Mouse (Mus musculus): ENCODE data around the gene Bik.
A peak's percentile ranks its signal among the peaks of the same experiment; 100 is the strongest.

Bik gene

GRCm38 (mm10) chr15:83546029-83546428 lies 19.4 kb downstream of the Bik start:
- no peak for DNase-seq (ENCODE audit: low spot score in 2 of 2)

GRCm38 (mm10) chr15:83547144-83547543 lies 20.5 kb downstream of the Bik start:
- no peak for DNase-seq (ENCODE audit: low spot score in 2 of 2)

GRCm38 (mm10) chr15:83550137-83550536 lies 23.5 kb downstream of the Bik start:
- DNase-seq (ENCODE audit: low spot score in 2 of 2), result no peak

- no peak for DNase-seq (ENCODE audit: low spot score in 2 of 2)
Measured at GRCm38 (mm10) chr15:83553831-83554230, 27.2 kb downstream of the Bik start.

- peak; percentile 79 to 82 for DNase-seq (ENCODE audit: low spot score in 2 of 2)
Measured at GRCm38 (mm10) chr15:83555161-83555974, 28.7 kb downstream of the Bik start.

GRCm38 (mm10) chr15:83560941-83561477 lies 34.3 kb downstream of the Bik start:
- DNase-seq (ENCODE audit: low spot score in 2 of 2), result no peak

- peak; percentile 52 to 66 for DNase-seq (ENCODE audit: low spot score in 2 of 2)
Measured at GRCm38 (mm10) chr15:83562626-83563270, 36.1 kb downstream of the Bik start.

- DNase-seq (ENCODE audit: low spot score in 2 of 2), result peak; percentile 76 to 79
Measured at GRCm38 (mm10) chr15:83563327-83563856, 36.7 kb downstream of the Bik start, which contains the start of the genes Tspo and Mcat. Gene Tspo (plus strand): TSS chr15:83563592. Gene Mcat (minus strand): TSS chr15:83563787.

GRCm38 (mm10) chr15:83563857-83564651 lies 37.4 kb downstream of the Bik start:
- DNase-seq (ENCODE audit: low spot score in 2 of 2), result peak; percentile 39 to 47

- peak; percentile 29 to 47 for DNase-seq (ENCODE audit: low spot score in 2 of 2)
Measured at GRCm38 (mm10) chr15:83565434-83565833, 38.8 kb downstream of the Bik start.

GRCm38 (mm10) chr15:83566006-83566405 lies 39.3 kb downstream of the Bik start:
- DNase-seq (ENCODE audit: low spot score in 2 of 2), result no peak

GRCm38 (mm10) chr15:83567728-83568127 lies 41.1 kb downstream of the Bik start:
- DNase-seq (ENCODE audit: low spot score in 2 of 2), result no peak

- DNase-seq (ENCODE audit: low spot score in 2 of 2), result no peak
Measured at GRCm38 (mm10) chr15:83568544-83568943, 41.9 kb downstream of the Bik start.

GRCm38 (mm10) chr15:83569682-83570081 lies 43.0 kb downstream of the Bik start:
- DNase-seq (ENCODE audit: low spot score in 2 of 2), result no peak

GRCm38 (mm10) chr15:83570641-83571040 lies 44.0 kb downstream of the Bik start:
- no peak for DNase-seq (ENCODE audit: low spot score in 2 of 2)

GRCm38 (mm10) chr15:83571636-83572035 lies 45.0 kb downstream of the Bik start:
- DNase-seq (ENCODE audit: low spot score in 2 of 2), result no peak

GRCm38 (mm10) chr15:83572132-83572531 lies 45.5 kb downstream of the Bik start:
- DNase-seq (ENCODE audit: low spot score in 2 of 2), result no peak

- no peak for DNase-seq (ENCODE audit: low spot score in 2 of 2)
Measured at GRCm38 (mm10) chr15:83573606-83574005, 46.9 kb downstream of the Bik start.

- DNase-seq (ENCODE audit: low spot score in 2 of 2), result no peak
Measured at GRCm38 (mm10) chr15:83574731-83575351, 48.2 kb downstream of the Bik start.

- no peak for DNase-seq (ENCODE audit: low spot score in 2 of 2)
Measured at GRCm38 (mm10) chr15:83575543-83575942, 48.9 kb downstream of the Bik start.

GRCm38 (mm10) chr15:83576651-83577050 lies 50.0 kb downstream of the Bik start:
- DNase-seq (ENCODE audit: low spot score in 2 of 2), result no peak

All from spleen, postnatal 14 days (tissue).